Mouse (Mus musculus): ENCODE results near the gene Prx. TPM values are rescaled to one million over a fixed set of nuclear protein-coding genes. Genes with fewer than 3 reads are reported as not detected.
A peak's percentile ranks its signal among the peaks of the same experiment; 100 is the strongest.

Prx gene
- polyA plus RNA-seq, 1 experiment from 2014 or later = 5.2 TPM

- WGBS = under 1% methylated on average over 34 of the region's 34 CpGs
- H3K4me2 ChIP-seq (replicated peaks) = peak overlapping the region; percentile 69
- H3K27me3 ChIP-seq = no peaks in the 10 kb centered on the region
- H3K9ac ChIP-seq = peak overlapping the region; percentile 79
- peak overlapping the region; percentile 94 for H3K27ac ChIP-seq
- H3K4me3 ChIP-seq = peak overlapping the region; percentile 76
- ATAC-seq (ENCODE audit: low FRiP score, low read depth) = no peak
- H3K4me1 ChIP-seq = peaks cover 21% of the 10 kb centered on the region
- H3K36me3 ChIP-seq = peaks cover 24% of the 10 kb centered on the region
- no peaks in the 10 kb centered on the region for H3K9me3 ChIP-seq
Measured at GRCm38 (mm10) chr7:27473835-27474489, 25.2 kb upstream of the Prx start.

GRCm38 (mm10) chr7:27474490-27474954 lies 24.6 kb upstream of the Prx start:
- ATAC-seq (ENCODE audit: low FRiP score, low read depth) = peak; percentile 85
- WGBS = under 1% methylated on average over 22 of the region's 23 CpGs
- Histone ChIP-seq H3K4me3 (peak overlapping the region; percentile 76), H3K36me3 (peaks cover 24% of the 10 kb centered on the region), H3K27me3 (no peaks in the 10 kb centered on the region), H3K4me1 (peaks cover 21% of the 10 kb centered on the region), H3K4me2 (replicated peaks) (peak overlapping the region; percentile 69), H3K9ac (peak overlapping the region; percentile 79), H3K9me3 (no peaks in the 10 kb centered on the region), H3K27ac (peak overlapping the region; percentile 94)

GRCm38 (mm10) chr7:27475596-27475995 lies 23.5 kb upstream of the Prx start:
- peaks cover 21% of the 10 kb centered on the region for H3K4me1 ChIP-seq
- H3K9me3 ChIP-seq = no peaks in the 10 kb centered on the region
- peak overlapping the region; percentile 76 for H3K4me3 ChIP-seq
- H3K36me3 ChIP-seq = peaks cover 24% of the 10 kb centered on the region
- peak overlapping the region; percentile 69 for H3K4me2 ChIP-seq (replicated peaks)
- no peak overlapping the region for H3K27ac ChIP-seq
- 89% methylated on average over 2 of the region's 2 CpGs for WGBS
- no peak for ATAC-seq (ENCODE audit: low FRiP score, low read depth)
- no peak overlapping the region for H3K9ac ChIP-seq
- no peaks in the 10 kb centered on the region for H3K27me3 ChIP-seq

DNA sequence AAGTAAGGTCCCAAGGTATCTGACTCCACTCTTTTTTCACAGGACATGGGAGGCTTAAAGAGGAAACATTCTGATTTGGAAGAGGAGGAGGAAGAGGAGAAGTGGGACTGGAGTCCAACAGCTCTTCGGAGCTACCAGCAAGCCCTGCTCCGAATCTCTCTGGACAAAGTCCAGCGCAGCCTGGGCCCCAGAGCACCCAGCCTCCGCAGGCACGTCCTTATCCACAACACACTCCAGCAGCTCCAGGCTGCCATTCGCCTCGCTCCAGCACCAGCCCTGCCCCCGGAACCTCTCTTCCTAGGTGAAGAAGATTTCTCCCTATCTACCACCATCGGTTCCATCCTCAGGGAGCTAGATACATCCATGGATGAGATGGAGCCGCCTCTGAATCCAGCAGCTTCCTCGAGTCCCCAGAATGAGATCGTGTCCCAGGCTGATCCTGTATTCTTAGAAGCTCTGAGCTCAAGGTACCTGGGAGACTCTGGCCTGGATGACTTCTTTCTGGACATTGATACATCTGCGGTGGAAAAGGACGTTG lies 23.0 kb upstream of the Prx start:
- Histone ChIP-seq H3K27me3 (no peaks in the 10 kb centered on the region), H3K4me2 (replicated peaks) (no peak overlapping the region), H3K4me3 (no peak overlapping the region), H3K4me1 (peaks cover 25% of the 10 kb centered on the region), H3K27ac (no peak overlapping the region), H3K36me3 (peaks cover 24% of the 10 kb centered on the region), H3K9ac (no peak overlapping the region), H3K9me3 (no peaks in the 10 kb centered on the region)
- 95% methylated on average over 14 of the region's 14 CpGs for WGBS
- no peak for ATAC-seq (ENCODE audit: low FRiP score, low read depth)

DNA sequence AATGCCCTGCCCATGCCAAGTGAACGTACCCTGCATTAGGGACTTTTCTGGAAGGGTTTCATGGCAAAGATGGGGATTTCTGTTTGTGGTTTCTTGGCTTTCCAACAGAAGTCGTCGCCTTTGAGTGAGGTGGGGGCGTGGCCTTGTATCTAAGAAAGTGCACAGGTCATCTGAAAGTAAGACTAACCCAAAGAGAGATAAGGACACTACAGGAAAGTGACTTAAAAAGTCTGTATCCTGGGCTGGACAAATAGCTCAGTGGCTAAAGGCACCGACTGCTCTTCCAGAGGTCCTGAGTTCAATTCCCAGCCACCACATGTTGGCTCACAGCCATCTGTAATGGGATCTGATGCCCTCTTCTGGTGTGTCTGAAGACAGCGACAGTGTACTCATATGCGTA lies 20.6 kb upstream of the Prx start:
- H3K9ac ChIP-seq = no peak overlapping the region
- H3K9me3 ChIP-seq = no peaks in the 10 kb centered on the region
- no peak for ATAC-seq (ENCODE audit: low FRiP score, low read depth)
- 84% methylated on average over 7 of the region's 7 CpGs for WGBS
- H3K36me3 ChIP-seq = peaks cover 24% of the 10 kb centered on the region
- peaks cover 31% of the 10 kb centered on the region for H3K4me1 ChIP-seq
- no peak overlapping the region for H3K4me2 ChIP-seq (replicated peaks)
- H3K27me3 ChIP-seq = no peaks in the 10 kb centered on the region
- H3K27ac ChIP-seq = peak overlapping the region; percentile 44; the same call in 1 of the 2 replicates
- H3K4me3 ChIP-seq = no peak overlapping the region

- Histone ChIP-seq H3K36me3 (peaks cover 24% of the 10 kb centered on the region), H3K4me3 (no peak overlapping the region), H3K9me3 (no peaks in the 10 kb centered on the region), H3K4me2 (replicated peaks) (no peak overlapping the region), H3K27me3 (no peaks in the 10 kb centered on the region), H3K27ac (no peak overlapping the region), H3K4me1 (peaks cover 31% of the 10 kb centered on the region), H3K9ac (no peak overlapping the region)
- WGBS = 41% methylated on average over 1 of the region's 1 CpGs
- ATAC-seq (ENCODE audit: low FRiP score, low read depth) = no peak
Measured at GRCm38 (mm10) chr7:27479750-27480149, 19.4 kb upstream of the Prx start.

DNA sequence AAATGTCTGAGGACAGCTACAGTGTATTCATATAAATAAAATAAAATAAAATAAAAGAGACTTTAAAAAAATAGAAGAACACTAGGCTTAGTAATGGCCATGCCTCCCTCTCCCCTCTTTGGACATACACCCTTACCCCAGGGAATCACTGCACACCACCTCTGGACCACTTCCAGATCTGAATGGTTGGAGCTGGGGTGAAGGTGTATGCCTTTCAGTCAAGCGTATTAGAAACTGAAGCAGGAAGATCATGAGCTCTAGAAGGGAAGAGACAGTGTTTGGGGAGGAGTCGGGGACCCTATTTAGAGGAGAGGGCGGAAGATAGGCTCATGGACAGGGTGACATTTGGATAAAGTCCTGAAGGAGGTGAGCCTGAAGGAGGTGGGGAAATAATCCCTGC lies 18.6 kb upstream of the Prx start:
- H3K4me3 ChIP-seq = peak overlapping the region; percentile 37; the same call in 1 of the 2 replicates
- H3K9ac ChIP-seq = 0 out of 2 replicates have a peak overlapping the region, but pooled peaks have one; percentile 51
- 70% methylated on average over 3 of the region's 3 CpGs for WGBS

GRCm38 (mm10) chr7:27480927-27481626 lies 18.0 kb upstream of the Prx start:
- no peaks in the 10 kb centered on the region for H3K27me3 ChIP-seq
- ATAC-seq (ENCODE audit: low FRiP score, low read depth) = no peak
- peaks cover 20% of the 10 kb centered on the region for H3K36me3 ChIP-seq
- H3K9me3 ChIP-seq = no peaks in the 10 kb centered on the region
- 11% methylated on average over 11 of the region's 11 CpGs for WGBS
- H3K4me3 ChIP-seq = peak overlapping the region; percentile 37
- H3K9ac ChIP-seq = peak overlapping the region; percentile 51
- peaks cover 27% of the 10 kb centered on the region for H3K4me1 ChIP-seq
- H3K4me2 ChIP-seq (replicated peaks) = peak overlapping the region; percentile 67
- peak overlapping the region; percentile 85 for H3K27ac ChIP-seq

More for the DNA sequence above, 18.6 kb upstream of the Prx start:
- ATAC-seq (ENCODE audit: low FRiP score, low read depth) = no peak
- no peaks in the 10 kb centered on the region for H3K9me3 ChIP-seq
- H3K27ac ChIP-seq = peak overlapping the region; percentile 85
- H3K4me2 ChIP-seq (replicated peaks) = peak overlapping the region; percentile 67
- H3K4me1 ChIP-seq = peaks cover 26% of the 10 kb centered on the region
- H3K27me3 ChIP-seq = no peaks in the 10 kb centered on the region
- peaks cover 24% of the 10 kb centered on the region for H3K36me3 ChIP-seq

DNA sequence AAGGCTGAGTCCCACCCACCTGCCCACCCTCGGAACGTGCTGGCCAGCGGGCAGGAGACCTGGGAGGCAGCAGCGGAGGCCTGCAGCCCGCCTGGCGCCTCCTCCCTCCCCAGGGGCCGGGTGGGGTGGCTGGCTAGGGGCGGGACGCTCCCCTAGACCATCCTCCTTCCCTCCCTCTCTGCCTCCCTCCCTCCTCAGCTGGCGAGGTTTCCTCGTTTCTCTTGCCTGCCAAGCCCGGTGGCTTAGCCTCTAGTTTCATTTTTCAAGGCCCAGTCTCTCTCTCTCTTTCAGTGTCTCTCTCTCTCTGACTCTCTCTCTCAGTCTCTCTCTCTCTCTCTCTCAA lies 17.5 kb upstream of the Prx start:
- peak; percentile 91 for ATAC-seq (ENCODE audit: low FRiP score, low read depth)
- H3K4me3 ChIP-seq = peak overlapping the region; percentile 37
- peak overlapping the region; percentile 67 for H3K4me2 ChIP-seq (replicated peaks)
- WGBS = 0% methylated on average over 9 of the region's 12 CpGs
- H3K36me3 ChIP-seq = peaks cover 15% of the 10 kb centered on the region
- no peaks in the 10 kb centered on the region for H3K27me3 ChIP-seq
- peak overlapping the region; percentile 51 for H3K9ac ChIP-seq
- H3K4me1 ChIP-seq = peaks cover 26% of the 10 kb centered on the region
- H3K27ac ChIP-seq = peak overlapping the region; percentile 85
- no peaks in the 10 kb centered on the region for H3K9me3 ChIP-seq

GRCm38 (mm10) chr7:27483860-27484259 lies 15.3 kb upstream of the Prx start:
- Histone ChIP-seq H3K9me3 (no peaks in the 10 kb centered on the region), H3K9ac (no peak overlapping the region), H3K27me3 (no peaks in the 10 kb centered on the region), H3K27ac (no peak overlapping the region), H3K4me1 (peaks cover 30% of the 10 kb centered on the region), H3K36me3 (no peaks in the 10 kb centered on the region), H3K4me2 (replicated peaks) (no peak overlapping the region), H3K4me3 (no peak overlapping the region)
- no peak for ATAC-seq (ENCODE audit: low FRiP score, low read depth)
- 81% methylated on average over 4 of the region's 4 CpGs for WGBS

DNA sequence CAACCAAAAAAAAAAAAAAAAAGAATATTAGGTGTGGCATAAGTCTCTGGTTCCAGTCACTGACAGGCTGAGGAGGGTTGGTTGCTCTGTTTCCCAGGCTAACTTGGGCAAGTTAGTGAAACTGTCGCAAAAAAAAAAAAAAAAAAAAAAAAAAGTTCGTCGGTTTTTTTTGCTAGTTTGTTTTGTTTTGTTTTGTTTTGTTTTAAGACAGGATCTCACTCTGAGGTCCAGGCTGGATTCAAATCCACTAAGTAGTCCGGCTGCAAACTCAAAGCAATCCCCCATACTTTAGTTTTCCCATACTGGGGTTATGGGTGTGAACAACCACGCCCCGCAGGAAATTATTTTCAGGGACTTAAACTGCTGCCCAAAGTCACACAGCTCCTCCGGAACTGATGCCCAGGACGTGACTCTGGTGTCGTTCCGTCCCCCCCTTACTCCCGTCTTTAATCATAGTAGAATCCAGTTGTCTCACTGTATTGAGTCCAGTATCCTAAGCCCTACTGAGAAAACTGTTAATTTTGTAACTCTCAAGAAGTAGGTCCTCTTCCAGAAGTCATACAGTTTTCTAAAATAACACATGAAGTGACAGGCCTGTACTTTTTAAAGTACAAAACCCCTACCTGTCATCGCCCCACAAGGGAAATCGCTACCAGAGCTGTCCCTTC lies 12.9 kb upstream of the Prx start:
- Histone ChIP-seq H3K27me3 (no peaks in the 10 kb centered on the region), H3K9ac (peak overlapping the region; percentile 62), H3K9me3 (no peaks in the 10 kb centered on the region), H3K4me2 (replicated peaks) (peak overlapping the region; percentile 78), H3K36me3 (peaks cover 9% of the 10 kb centered on the region), H3K27ac (peak overlapping the region; percentile 48; the same call in 1 of the 2 replicates), H3K4me1 (peaks cover 41% of the 10 kb centered on the region), H3K4me3 (peak overlapping the region; percentile 73)
- peak; percentile 0; the same call in 1 of the 2 replicates for ATAC-seq (ENCODE audit: low FRiP score, low read depth)
- whole genome bisulfite sequencing = under 1% methylated on average over 13 of the region's 13 CpGs
